Mouse (Mus musculus) spleen, postnatal 36 days (tissue): Measurements from ENCODE around the gene Gm9970.

Source experiments
- DNase-seq, 2 experiments: peaks; one replicate each; pipeline ENCODE4 v3.0.0; 2022; ENCODE audit warnings: low spot score in 2 of 2, mixed read lengths in 1 of 2

Gm9970 gene

GRCm38 (mm10) chr5:31195671-31196070 is 45.4 kb downstream of the Gm9970 start:
- DNase-seq, result no peak

DNA sequence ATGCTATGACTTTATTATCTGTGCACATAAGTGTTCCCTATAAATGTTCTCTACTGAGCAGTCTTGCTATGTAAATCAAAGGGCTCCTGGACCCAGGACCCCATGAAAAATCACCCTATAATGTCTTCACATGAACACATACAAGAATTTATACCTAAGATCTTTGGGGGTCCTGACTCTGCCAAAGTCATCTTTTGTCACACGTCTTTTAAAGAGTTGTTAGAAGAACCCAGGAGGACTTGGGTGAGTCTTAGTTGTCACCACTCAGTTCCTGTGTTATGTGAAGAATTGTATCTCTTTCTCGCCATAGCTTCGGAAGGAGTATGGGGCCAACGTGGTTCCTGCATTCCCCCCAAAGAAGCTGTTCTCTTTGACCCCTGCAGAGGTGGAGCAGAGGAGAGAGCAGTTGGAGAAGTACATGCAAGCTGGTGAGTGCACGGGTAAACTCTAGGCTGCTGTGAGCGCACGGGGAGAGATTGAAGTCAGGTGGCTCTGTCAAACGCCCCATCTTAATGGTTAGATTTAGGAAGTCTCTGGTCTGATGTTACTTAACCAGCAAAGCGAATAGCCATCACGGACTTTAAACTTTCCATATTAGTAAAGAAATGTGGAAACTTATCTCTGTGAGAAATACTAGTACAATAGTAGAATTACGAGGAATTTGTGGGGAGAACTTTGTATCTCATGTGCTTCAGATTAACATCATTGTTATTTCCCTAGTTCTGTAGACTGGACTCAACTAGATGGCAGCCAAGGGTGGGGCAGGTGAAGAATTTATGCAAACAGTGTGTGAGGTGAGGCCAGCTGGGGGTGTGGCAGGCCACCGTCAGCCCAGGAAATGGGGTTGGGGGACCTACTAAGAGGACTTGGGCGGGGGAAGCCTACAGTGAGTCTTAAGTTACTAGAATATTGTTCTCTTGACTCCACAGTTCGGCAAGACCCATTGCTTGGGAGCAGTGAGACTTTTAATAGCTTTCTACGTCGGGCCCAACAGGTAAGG is 46.2 kb downstream of the Gm9970 start:
- no peak for DNase-seq

GRCm38 (mm10) chr5:31193631-31194281 is 47.3 kb downstream of the Gm9970 start:
- DNase-seq, result no peak

GRCm38 (mm10) chr5:31192939-31193630 is 47.9 kb downstream of the Gm9970 start, which contains the start of the genes Snx17 and Eif2b4:
Gene Snx17, plus strand, starts transcription at chr5:31193227.
Gene Eif2b4, minus strand, starts transcription at chr5:31193430.
- peak; percentile 99 to 100 for DNase-seq

DNA sequence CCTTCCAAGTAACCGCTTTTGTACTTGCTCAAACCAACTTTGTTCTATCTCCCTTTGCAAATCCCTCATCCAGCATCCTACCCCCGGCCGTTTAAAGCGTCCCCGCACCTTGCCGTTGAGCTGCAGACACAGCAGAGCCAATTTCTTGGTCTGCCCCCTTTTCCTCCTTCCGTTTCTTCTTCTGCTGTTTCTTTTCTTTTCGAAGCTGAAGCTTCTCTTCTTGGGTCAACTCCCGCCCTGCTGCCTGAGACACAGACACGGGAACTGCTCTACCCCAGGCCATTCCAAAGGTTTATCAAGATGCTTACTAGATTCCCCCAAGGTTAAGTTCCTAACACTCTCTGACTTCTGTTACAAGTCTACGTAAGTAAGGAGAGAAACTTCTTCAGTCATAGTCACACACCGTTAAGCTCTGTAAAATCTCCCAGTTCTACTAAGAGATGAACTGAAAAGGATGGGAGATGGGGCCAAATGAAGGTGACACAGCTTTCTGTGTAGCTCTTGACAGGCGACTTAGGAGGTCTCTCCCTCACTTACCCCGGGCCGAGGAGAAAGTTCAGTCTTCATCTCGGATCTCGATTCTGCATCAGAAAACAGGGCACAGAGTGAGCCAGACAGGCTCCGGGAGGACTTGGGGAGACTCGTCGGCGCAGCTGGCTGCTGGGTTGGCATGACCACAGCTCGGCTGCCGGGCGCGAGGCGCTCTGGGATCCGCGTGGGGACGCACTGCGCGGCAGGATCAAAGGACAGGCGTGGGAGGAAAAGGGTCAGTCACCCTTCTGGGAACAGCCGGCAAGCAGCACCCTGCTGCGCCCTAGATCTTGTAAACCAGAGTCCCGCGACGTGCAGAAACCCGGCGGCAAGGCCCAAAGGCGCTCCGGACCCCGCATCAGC is 48.7 kb downstream of the Gm9970 start:
- no peak for DNase-seq
